ENCODE assay signal across 9 mouse cellular contexts in genomic region chr9:40808061-40808906, GRCm38 (mm10). TPM values are rescaled to one million over a fixed set of nuclear protein-coding genes. Genes with fewer than 3 reads are reported as not detected.
DNase-seq lines count a peak whose midpoint lies in the region; ATAC-seq lines count a peak whose summit lies in the region.
"Had no signal": no experiment of that assay in that cellular context is flagged by ENCODE, and none has a peak within 500 bp of the region (broad histone marks: within the 10 kb centered on the region; RNA-seq: fewer than 3 reads in every experiment).

No protein-coding gene starts in this region.

- no peaks in the 10 kb centered on the region for H3K27me3 ChIP-seq in heart, embryonic 14.5 days (ENCODE audit: control insufficient read depth, insufficient read depth, low read length)
- no peaks in the 10 kb centered on the region for H3K27me3 ChIP-seq in forebrain, embryonic 14.5 days (replicated peaks; ENCODE audit: control insufficient read depth, insufficient read depth, low read length)
- H3K27me3 ChIP-seq in midbrain, embryonic 10.5 days (ENCODE audit: low read depth, poor library complexity, severe bottlenecking): no peaks in the 10 kb centered on the region

- intact Hi-C loops in heart, postnatal 10 days (cut with DNase I): no loop called here

- no peak for ATAC-seq in heart, embryonic 14.5 days (ENCODE audit: insufficient number of reproducible peaks, insufficient read depth, low FRiP score, low read depth)
- peak; percentile 22; the same call in 1 of the 2 replicates for ATAC-seq in forebrain, embryonic 14.5 days

- no peak overlapping the region for H3K9ac ChIP-seq in heart, embryonic 14.5 days (ENCODE audit: low read length)
- H3K9ac ChIP-seq in forebrain, embryonic 14.5 days (ENCODE audit: low read length): peak overlapping the region; percentile 26; the same call in 1 of the 2 replicates

- DNase-seq in heart, postnatal 10 days: no peak
- DNase-seq in MN1 (ENCODE audit: low spot score): peak; percentile 45
- peak; percentile 65 for DNase-seq in forebrain, embryonic 14.5 days (ENCODE audit: low spot score)
- DNase-seq in midbrain, embryonic 10.5 days (ENCODE audit: low spot score): peak; percentile 59
- DNase-seq in right cerebral cortex, postnatal 4 days: no peak
- no peak for DNase-seq in frontal cortex, postnatal 36 days (ENCODE audit: low spot score in 2 of 2)
- no peak for DNase-seq in B cell, adult 2 months

- no peak overlapping the region for H3K4me3 ChIP-seq in heart, embryonic 14.5 days (ENCODE audit: control insufficient read depth in 1 of 2, insufficient read depth in 1 of 2, low read depth in 1 of 2, low read length in 2 of 2)
- H3K4me3 ChIP-seq in forebrain, embryonic 14.5 days (ENCODE audit: low read depth, low read length): no peak overlapping the region
- no peak overlapping the region for H3K4me3 ChIP-seq in midbrain, embryonic 10.5 days
- H3K4me3 ChIP-seq: myocyte had no signal

- WGBS in heart, embryonic 14.5 days: 36% methylated on average over 16 of the region's 16 CpGs
- 15% methylated on average over 16 of the region's 16 CpGs for WGBS in forebrain, embryonic 14.5 days
- WGBS in midbrain, embryonic 10.5 days: 34% methylated on average over 16 of the region's 16 CpGs

- H3K4me2 ChIP-seq in heart, embryonic 14.5 days (ENCODE audit: low read length): no peak overlapping the region
- no peak overlapping the region for H3K4me2 ChIP-seq in forebrain, embryonic 14.5 days (ENCODE audit: low read length)

- H3K9me3 ChIP-seq in heart, embryonic 14.5 days (ENCODE audit: control insufficient read depth, low read length): no peaks in the 10 kb centered on the region
- H3K9me3 ChIP-seq in forebrain, embryonic 14.5 days (replicated peaks; ENCODE audit: control insufficient read depth, low read length): no peaks in the 10 kb centered on the region
- H3K9me3 ChIP-seq in midbrain, embryonic 10.5 days (replicated peaks): no peaks in the 10 kb centered on the region

- peak overlapping the region; percentile 59 to 81 for H3K27ac ChIP-seq in heart, embryonic 14.5 days (replicated peaks in 1 of 2; ENCODE audit: control insufficient read depth in 1 of 2, insufficient read depth in 1 of 2, low read depth in 2 of 2, low read length in 2 of 2)
- peak overlapping the region; percentile 56; the same call in 1 of the 2 replicates for H3K27ac ChIP-seq in forebrain, embryonic 14.5 days (ENCODE audit: low read depth, low read length)
- peak overlapping the region; percentile 64 for H3K27ac ChIP-seq in midbrain, embryonic 10.5 days (replicated peaks)

- H3K4me1 ChIP-seq in heart, embryonic 14.5 days (ENCODE audit: control insufficient read depth in 2 of 2, insufficient read depth in 2 of 2, low read length in 2 of 2): peaks cover 7 to 31% of the 10 kb centered on the region in 2 experiments
- H3K4me1 ChIP-seq in forebrain, embryonic 14.5 days (ENCODE audit: control insufficient read depth, insufficient read depth, low read length): peaks cover 23% of the 10 kb centered on the region
- H3K4me1 ChIP-seq in midbrain, embryonic 10.5 days: peaks cover 62% of the 10 kb centered on the region

- H3K36me3 ChIP-seq in heart, embryonic 14.5 days (ENCODE audit: control insufficient read depth, insufficient read depth, low read length): peaks cover 41% of the 10 kb centered on the region
- H3K36me3 ChIP-seq in forebrain, embryonic 14.5 days (ENCODE audit: control insufficient read depth, insufficient read depth, low read length): peaks cover 47% of the 10 kb centered on the region
- peaks cover 40% of the 10 kb centered on the region for H3K36me3 ChIP-seq in midbrain, embryonic 10.5 days

RNA-seq across cellular contexts. Expression of gene Hspa8, which starts 7.5 kb away (rescaled TPM):
- 1,682 and 1,761 TPM in 2 replicates for polyA plus RNA-seq in heart, embryonic 14.5 days (2014; fragmentation: Nextera tagmentation; extraction: Ambion mirVana)
- total RNA-seq in heart, postnatal 10 days (2021): 1,000 to 10,000 TPM; 1,111 to 1,159 TPM
- 3,062 and 3,353 TPM in 2 replicates for polyA plus RNA-seq in forebrain, embryonic 14.5 days (2014; fragmentation: Nextera tagmentation; extraction: Ambion mirVana)
- 3,165 and 3,904 TPM in 2 replicates for polyA plus RNA-seq in midbrain, embryonic 10.5 days (2016; fragmentation: Nextera tagmentation; extraction: Ambion mirVana)

Comparison
In these comparisons a context has a peak if more than half of its experiments do, and no peak if none do; other contexts are left out.
1. DNase-seq: peak in MN1 (single experiment), forebrain, embryonic 14.5 days (single experiment) and midbrain, embryonic 10.5 days (single experiment); none in heart, postnatal 10 days (0 of 2), right cerebral cortex, postnatal 4 days (single experiment), frontal cortex, postnatal 36 days (0 of 2) and B cell, adult 2 months (0 of 2).
2. Peak in every context shown above with its lines, with median percentiles within 50 percentile points of each other: H3K27ac ChIP-seq.